Mouse (Mus musculus): ENCODE results near the gene Vpreb1.
"Not testable (repeated sequence)": the region's sequence is repeated elsewhere in the genome, so short reads cannot be mapped to it uniquely, and the experiment has no call there.

Gene Vpreb1

GRCm38 (mm10) chr16:16870617-16871331, at the start of gene Vpreb1, which contains the start of gene Top3b:
TSS of gene Vpreb1 (minus strand) at chr16:16870843.
TSS of gene Top3b (plus strand) at chr16:16870736.
- peak; percentile 90 for DNase-seq

- no peak for DNase-seq
These were observed 47.9 kb upstream of the Vpreb1 start for GRCm38 (mm10) chr16:16918441-16919117.

GRCm38 (mm10) chr16:16913440-16913839, 42.8 kb upstream of the Vpreb1 start:
- DNase-seq = no peak

GRCm38 (mm10) chr16:16911641-16912597, 41.3 kb upstream of the Vpreb1 start:
- peak; percentile 74 for DNase-seq

DNA sequence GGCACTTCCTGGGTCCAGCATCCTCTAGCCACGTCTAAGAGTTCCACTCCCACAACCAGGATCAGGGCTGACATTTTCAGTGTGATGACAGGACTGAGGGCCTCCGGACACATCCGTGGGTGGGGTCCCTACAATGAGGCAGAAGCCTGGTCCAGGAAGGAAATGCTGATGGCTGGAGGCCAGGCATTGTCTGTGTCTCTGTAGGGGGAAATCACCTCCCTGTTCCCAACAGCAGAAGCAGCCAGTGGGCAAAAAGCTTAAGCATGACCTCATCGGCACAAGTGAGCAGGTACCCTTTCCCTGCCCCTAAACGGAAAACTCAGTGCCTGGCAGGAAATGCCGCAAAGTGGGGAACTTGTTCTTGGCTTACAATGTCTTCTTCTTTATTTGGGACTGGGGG, 37.2 kb upstream of the Vpreb1 start:
- DNase-seq = no peak

DNA sequence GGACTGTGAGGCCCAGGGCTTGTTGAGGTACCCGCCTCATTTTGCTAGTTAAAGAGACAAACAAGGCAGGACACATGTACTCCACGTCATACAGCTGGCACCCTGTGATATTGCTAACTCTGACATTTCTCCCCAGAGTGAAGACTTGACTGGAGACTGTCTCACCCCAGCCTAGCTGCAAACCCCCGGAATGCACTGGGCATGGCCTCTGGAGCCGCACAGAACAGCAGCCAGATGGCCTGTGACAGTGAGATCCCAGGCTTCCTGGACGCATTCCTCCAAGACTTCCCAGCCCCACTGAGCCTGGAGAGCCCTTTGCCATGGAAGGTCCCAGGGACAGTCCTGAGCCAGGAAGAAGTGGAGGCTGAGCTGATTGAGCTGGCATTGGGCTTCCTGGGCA, 32.5 kb upstream of the Vpreb1 start:
- DNase-seq = no peak

- DNase-seq = no peak
These were observed 31.7 kb upstream of the Vpreb1 start for GRCm38 (mm10) chr16:16902329-16902728.

GRCm38 (mm10) chr16:16897056-16897584, 26.5 kb upstream of the Vpreb1 start:
- DNase-seq = peak; percentile 33

DNA sequence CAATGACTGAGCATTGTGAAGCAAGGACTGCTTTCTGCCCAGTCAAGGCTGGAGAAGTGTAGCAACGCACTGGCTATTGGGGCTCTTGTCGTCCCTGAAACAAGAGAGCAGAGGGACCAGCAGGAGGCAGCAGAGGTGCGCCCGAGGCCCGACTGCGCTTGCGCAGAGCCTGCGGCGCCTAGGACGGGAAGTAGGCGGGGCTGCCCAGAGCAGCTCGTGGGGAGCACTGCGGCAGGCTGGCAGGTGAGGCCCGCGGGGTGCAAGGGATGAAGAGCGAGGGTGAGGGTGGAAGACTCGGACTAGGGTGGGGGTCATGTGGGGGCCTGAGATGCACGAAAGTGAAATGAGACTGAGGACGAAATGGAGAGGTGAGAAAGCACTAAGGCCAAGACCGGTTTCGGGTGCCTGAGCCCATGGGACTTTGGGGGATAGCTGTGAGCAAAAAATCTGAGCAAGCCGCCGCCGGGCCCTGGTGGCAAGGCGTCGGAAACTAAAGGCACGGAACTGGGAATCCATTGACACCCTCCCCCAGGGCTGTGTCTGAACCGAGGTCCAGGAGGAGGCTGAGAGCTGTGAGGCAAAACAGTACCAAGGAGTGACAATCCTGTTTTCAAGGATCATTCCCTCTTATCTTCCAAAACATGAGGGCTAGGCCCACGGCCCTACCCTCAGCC, 25.9 kb upstream of the Vpreb1 start, which contains the start of gene Ppm1f:
TSS of gene Ppm1f (plus strand) at position 88 of the 674 bp plus-strand sequence.
- DNase-seq = peak; percentile 96

GRCm38 (mm10) chr16:16896015-16896381, 25.4 kb upstream of the Vpreb1 start:
- DNase-seq = no peak

DNA sequence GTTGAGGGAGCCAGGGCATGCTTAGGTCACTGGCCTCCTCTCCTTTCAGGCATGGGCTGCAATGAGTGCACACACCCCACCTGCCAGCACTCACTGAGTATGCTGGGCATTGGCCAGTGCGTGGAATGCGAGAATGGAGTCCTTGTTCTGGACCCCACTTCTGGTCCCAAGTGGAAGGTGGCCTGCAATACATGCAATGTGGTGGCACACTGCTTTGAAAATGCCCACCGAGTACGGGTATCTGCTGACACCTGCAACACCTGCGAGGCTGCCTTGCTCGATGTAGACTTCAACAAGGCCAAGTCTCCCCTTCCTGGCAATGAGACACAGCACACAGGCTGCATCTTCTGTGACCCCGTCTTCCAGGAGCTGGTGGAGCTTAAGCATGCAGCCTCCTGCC, 21.7 kb upstream of the Vpreb1 start:
- DNase-seq = no peak

- DNase-seq = no peak
These were observed 17.7 kb upstream of the Vpreb1 start for GRCm38 (mm10) chr16:16888341-16888740.

GRCm38 (mm10) chr16:16879025-16879424, 8.4 kb upstream of the Vpreb1 start:
- no peak for DNase-seq

GRCm38 (mm10) chr16:16870241-16870616, 414 bp downstream of the Vpreb1 start:
- no peak for DNase-seq

- no peak for DNase-seq
These were observed 4.7 kb downstream of the Vpreb1 start for GRCm38 (mm10) chr16:16865696-16866561.

GRCm38 (mm10) chr16:16865217-16865616, 5.4 kb downstream of the Vpreb1 start:
- no peak for DNase-seq

DNA sequence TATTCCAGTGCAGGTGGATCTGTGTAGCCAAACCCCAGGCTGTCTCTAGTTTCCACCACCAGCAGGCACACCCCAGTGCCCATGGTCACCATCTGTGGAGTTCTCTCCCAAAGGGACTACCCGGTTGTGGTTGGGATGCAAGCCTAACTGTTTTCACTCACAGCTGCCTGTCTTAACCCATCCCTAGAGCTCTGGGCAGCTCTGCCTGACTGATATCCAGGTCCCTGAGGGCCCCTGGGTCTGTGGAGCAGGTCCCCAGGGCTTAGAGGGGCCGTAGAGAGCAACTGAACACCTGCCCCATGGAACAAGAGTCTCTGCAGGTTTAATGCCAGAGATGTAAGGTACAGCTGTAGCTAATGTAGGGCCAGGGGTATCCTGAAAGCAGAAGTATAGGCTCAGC, 6.7 kb downstream of the Vpreb1 start, which contains the start of gene Igll1:
TSS of gene Igll1 (minus strand) at position 8 of the 400 bp plus-strand sequence.
- DNase-seq = no peak

GRCm38 (mm10) chr16:16862288-16862687, 8.4 kb downstream of the Vpreb1 start:
- no peak for DNase-seq

GRCm38 (mm10) chr16:16856731-16857476, 13.7 kb downstream of the Vpreb1 start:
- DNase-seq = no peak

- DNase-seq = not testable (repeated sequence)
These were observed 14.6 kb downstream of the Vpreb1 start for GRCm38 (mm10) chr16:16856054-16856453.
